Mouse (Mus musculus) testis, postnatal 10 days (tissue): ENCODE measurements at regions not wholly inside any gene's neighbourhood (a gene's known extent, or its start where the extent isn't known, plus 50 kb on each side); places are given as distances from the start of the nearest gene placed in this dataset.

Source experiments
- DNase-seq: peaks from one replicate; pipeline ENCODE4 v3.0.0; 2021; ENCODE audit warnings: low spot score

DNA sequence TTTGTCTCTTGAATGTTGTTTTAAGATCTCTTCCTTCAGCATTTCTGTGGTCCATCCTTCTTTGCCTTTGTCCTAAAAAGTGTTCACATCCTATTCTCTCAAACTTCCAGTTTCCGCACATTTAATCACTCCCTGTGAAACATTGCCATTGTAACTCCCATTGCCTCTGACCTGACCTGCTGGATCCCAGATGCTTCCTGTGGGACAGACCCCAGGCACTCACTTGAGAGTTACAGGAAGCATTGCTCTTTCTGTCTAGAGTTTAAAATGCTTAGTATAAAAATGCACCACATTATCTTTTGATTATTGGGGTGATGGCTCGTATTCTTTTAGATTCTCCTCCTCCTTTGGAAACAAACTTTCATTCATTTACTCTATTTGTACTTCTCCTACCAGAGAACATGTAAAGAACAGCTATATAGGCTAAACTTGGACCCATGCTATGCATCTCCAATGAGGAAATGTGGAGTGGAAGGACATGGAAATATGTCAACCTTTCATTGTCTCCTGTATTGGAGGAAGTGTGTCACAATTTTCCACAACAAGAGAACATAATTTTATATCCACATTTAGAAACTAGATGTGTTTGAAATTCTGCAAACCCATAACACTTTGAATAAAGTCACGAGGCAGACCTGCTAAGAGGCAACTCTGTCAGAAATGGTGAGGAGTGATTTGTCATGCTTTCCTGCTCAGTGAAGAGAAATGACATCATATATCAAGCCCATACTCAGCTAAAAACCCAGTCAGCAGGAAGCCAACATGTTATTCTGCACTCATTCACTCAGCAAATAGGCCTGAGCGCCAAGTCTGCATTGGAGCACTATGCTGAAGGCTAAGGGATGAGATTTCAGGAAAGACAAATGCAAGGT lies 308.8 kb upstream of the Marcks start:
- DNase-seq, result no peak

DNA sequence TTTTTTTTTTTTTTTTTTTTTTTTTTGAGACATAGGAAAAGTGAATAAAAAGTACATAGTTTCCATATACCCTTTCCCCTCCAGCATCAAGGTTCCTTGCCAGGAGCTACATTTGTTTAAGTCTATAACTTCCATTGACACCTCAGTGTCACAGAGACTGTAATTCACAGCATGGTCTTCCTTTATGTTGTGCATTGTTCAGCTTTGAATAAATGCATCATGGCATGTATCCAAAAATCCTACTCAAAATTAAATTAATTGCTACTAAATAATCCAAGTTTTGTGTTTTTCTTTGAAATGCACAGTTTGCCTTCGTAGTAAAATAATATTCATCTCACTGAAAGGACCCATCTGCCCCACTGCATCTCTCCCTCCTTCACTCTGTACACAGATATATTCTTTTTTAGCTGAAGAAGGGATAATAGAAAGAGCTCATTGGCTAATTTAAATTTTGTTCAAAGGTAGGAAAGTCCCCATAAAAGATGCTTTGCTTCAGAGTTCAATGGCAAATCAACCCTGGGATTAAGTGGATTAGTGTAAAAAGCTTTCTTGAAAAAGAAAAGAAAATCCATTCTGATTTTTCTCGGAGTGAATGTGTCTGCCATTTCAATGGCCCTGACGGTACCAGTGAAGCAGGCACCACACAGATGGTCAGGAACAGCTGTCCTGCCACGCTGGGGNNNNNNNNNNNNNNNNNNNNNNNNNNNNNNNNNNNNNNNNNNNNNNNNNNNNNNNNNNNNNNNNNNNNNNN lies 301.3 kb upstream of the Marcks start:
- DNase-seq, result no peak

DNA sequence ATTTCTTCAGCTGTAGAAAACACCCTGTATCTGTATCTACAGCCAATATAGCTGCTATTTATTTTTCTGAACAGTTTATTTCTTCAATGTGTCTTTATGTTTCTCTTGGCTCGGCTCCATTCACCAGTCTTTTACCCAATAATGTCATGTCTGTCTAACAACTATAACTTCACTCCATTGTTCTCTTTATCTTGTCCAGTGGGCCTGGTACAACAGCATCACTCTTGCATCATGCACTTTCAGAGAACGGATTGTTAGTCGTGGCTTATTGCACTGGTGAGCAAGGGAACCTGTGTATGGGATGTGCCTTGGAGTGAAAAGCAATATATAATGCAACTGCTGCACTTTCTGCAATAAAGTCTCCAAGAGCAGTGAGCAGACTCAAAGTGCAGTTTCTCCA lies 299.6 kb upstream of the Marcks start:
- no peak for DNase-seq

DNA sequence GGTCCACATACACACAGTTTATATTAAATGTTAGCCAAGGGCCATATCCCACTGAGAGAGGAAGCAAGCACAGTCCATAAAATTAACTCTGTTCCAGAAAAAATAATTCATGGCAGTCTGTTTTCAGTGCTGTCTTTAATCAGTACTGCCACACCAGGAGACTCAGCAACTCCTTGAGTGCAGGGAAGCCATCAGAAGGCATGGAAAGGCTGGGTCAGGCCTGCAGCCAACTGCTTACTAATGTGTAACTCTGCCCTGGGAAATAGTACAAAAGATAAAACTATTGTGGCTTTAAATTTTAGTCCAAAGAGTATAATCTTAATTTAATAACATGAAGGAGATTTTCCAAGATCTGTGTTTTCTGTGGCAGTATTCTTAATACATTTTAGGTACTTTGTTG lies 298.1 kb upstream of the Marcks start:
- no peak for DNase-seq

DNA sequence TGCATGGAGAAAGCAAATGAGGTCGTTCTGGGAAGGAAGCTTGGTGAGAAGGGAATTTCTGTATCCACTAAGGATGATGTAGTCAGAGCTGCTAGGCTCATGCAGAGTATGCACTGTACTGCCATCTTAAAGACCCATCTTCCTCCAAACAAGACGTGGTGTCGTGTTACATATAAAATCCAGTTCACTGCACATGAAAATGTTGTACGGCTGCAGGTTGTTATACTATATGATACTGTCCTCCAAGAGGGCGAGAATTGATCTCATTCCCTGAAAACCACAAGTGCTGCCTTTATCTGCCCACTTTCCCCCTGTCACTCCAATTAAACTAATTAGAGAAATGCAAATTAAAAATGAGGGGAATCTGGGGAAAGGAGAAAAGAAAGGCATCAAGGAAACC lies 295.5 kb upstream of the Marcks start:
- DNase-seq, result no peak

DNA sequence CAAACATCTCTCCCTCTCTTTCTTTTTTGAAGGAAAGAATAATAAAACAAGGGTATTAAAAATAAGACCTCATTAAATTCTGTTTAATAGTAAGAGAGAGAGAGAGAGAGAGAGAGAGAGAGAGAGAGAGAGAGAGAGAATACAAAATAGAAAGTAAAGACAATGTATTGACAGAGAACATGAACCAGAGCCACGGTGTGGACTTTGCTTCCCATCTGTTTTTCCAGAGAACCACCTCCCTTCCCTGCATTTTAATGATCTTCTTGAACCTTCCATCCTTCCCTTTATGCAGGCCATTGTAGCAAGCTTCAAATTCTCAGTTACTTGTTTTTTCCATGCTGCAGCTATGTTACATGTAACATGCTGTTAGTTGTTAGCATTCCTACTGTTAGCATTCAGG lies 284.3 kb upstream of the Marcks start:
- no peak for DNase-seq

DNA sequence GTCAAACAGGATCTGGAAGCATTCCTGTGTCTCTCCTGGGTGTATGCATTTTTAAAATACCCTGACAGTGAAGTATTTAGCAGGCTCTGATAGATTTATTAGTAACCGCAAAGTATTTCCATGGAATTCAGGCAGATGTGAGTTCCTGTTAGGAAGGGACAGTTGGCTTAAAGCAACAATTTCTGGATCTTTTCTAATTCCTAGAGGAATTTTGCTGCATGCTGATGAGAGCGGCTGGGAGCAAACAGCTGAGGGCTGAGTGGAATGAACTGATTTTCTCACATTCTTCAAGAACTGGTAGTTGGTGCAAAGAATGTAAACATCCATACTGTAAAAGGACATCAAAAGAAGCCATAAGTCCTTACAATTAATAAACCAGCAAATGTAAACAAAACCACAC lies 283.9 kb upstream of the Marcks start:
- no peak for DNase-seq

DNA sequence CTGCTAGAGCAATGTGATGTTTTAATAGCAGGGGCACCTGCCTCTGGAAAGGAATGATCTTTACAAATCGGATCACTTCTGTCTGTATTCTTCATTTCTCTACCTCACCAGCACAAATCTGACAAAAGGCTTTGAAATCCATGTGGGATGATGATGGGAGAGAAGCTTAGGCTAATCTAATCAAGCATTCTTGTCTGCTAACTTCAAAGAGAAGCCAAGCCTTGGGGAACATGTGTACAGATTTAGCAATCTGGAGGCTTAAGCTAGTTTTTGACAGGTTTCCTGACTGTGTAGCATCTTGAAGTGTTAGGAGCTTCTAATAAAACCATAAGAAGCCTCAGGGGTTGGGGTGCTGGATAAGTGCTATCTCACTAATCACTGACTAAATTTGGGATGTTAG lies 277.6 kb upstream of the Marcks start:
- no peak for DNase-seq

DNA sequence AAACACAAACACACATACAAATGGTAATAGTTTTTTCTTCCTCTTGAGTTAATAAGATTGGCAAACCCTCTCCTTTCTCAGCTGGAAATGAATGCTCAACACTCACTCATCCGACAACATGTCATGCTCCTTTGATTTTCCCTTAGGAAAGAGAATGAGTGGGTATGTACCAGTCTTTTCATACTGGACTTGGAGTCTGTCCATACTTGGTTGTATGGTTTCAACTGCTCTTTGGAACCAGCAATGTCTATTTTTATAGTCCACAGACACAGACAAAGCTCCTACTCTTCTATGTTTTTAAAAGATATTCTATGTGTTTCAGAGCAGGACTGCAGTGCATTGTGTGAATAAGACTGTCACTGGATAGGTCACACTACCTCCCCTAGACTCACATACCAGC lies 273.7 kb upstream of the Marcks start:
- DNase-seq, result no peak

DNA sequence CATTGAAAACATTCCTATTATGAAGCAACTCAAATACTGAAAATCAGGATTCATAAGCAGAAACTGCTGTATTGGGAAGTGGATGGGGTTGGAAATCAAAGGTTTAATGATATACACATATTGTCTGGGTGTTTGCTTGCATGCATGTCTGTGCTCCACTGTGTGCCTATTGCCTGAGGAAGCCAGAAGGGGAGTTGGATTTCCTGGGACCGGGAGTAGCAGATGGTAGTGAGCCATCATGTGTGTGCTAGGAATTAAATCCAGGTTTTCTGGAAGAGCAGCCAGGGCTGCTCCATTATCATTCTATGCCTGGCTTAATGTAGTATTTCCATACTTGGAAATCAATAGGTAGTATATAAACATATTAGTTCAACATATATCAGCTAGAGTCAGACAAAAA lies 271.0 kb upstream of the Marcks start:
- DNase-seq, result no peak

DNA sequence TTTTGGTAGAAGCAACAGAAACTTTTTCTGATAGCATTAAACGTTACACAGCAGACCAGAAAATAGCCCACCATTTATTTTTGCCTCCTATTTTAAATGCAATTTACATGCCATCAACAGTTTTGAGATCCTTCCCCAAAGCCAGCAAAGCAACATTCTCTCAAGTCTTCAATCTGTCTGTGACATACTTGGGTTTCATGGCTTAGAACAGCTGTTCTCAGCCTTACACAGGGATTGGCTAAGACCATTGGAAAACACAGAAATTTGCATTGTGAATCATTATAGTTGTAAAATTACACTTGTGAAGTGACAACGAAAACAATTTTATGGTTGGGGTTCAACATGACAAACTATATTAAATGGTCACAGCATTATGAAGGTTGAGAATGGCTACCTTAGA lies 268.8 kb upstream of the Marcks start:
- no peak for DNase-seq

DNA sequence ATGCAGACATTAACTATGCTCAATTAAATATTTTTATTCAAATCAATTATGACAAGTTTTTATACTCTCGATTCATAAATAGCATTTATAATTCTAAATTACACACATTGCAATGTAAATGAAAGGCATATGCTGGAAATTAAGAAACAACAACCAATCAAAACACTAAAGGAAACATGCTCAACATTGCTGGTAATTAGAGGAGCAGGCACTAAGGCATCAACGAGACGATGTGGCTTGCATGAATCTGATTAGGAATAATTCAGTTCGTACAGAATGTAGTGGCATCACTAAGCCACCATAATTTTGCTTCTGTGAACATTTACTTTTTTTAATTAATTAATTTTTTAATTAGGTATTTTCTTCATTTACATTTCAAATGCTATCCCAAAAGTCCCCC lies 266.2 kb upstream of the Marcks start:
- no peak for DNase-seq

DNA sequence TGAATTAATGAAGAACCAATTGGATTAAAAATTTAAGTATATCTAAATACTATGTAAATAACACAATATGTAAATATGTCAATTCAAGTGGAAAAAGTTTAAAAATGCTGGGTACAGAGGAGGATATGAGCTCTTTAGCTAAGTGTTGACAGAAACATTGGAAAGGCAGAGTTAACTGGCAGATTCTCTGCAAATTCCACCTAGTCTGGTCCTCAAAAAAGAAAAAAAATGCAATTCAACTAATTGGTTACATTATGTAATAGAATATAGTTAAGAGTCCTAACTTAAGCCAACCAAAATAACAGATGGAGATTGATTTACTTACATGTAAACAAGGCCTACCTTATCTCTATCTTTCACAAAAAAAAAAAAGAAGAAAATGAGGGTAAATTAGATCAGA lies 265.7 kb upstream of the Marcks start:
- DNase-seq, result no peak

DNA sequence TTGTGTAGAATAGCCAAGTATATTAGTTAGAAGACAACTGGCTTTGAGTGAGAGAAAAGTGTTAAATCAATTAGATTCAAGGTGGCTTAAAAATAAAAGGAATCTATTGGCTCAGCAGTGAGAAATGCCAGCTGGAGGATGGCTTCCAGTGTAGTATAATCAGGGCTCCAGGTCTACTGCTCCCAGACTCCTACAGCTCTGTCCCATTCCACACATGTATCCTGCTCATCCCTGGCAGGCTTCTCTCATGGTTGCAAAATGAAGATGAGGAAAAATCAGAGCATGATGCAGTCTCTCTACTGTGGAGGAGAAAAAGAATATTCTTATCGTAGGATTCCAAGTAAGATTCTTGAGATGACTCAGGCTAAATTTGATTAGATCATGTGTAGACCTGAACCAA lies 263.7 kb upstream of the Marcks start:
- DNase-seq, result no peak

DNA sequence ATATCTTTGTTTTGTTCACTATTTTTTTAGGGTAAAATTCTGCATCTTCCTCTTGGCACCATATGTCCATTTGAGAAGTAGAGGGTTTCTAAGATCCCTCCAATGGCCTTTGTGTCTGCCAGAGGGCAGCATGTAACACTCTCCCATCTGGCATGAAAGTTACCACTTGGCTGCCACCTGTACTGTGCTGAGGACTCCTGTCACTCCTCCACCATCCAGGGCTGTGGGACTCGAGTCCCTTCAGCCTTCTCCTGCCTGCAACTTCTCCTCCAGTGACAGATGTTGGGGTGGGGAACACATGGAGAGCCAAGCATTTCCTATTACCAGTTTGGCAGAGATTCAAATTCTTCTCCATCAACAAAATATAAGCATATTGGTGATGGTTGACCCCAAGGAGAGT lies 262.3 kb upstream of the Marcks start:
- no peak for DNase-seq

DNA sequence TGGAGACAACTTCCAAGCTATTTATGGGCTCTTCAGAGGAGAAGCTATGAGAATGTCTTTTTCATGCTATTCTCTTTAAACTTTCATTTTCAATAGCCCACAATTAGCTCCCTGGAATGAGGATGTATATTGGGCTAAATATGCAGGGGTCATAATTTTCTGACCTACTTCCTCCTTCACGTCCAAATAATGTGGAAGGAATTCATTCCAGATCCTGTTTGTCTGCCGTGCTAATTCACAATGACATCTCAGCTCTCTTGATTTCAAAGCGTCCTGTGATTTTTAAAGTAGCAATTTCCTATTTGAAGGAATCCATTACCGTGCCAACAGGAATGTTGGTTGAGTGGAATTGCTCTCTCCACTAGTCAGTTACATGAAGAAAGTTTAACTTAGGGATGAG lies 261.7 kb upstream of the Marcks start:
- no peak for DNase-seq

DNA sequence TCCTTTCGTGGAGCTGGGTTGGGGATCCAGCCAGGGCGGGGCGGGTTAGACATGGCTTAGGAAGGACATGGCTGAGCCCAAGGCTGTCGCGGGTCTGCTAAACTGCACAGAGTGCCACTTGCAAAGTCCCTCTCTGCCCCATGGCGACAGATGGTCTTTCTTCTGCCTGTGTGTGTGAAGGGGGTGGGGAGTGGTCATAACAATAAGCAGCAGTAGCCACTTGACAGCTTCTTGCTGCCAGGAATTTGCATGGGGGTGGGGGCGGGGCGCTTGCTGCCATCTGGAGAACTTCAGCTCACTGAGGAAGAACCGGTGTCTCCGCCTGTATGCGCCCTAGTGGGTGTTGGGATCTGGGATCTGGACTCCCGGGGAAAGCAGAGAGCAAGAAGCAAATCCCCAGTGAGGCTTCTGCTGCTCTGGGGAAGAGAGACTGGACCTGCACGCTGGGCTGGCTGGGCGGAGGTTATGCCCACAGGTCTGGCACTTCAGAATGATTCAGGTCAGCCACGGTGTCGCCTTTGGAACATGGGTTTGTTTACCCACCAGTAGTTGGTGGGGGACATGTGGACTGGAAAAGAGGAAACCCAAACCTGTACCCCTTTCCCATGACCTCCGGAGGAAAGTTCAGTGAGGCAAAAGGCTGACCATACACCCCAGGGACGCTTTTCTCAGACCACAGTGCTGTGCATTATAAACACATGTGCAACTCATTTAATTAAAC lies 258.7 kb upstream of the Marcks start:
- DNase-seq, result peak; percentile 48

DNA sequence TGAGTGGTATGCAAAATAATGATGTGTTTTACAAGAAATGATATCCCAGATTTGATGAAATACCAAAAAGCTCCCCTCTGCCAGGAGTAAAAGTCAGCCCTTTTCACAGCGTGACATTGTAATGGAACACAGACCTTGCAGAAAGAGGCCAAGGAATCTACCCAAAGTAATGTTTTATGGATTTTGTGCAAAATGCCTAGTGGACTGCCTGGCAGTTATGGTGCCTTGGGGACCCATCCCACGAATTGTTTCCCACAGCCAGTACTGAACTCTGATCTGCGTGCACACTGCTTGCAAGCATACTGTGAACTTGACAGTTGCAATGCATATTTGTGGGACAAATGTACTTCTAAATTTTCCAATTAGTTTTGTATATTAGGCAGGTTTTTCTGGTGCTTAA lies 251.3 kb upstream of the Marcks start:
- no peak for DNase-seq

DNA sequence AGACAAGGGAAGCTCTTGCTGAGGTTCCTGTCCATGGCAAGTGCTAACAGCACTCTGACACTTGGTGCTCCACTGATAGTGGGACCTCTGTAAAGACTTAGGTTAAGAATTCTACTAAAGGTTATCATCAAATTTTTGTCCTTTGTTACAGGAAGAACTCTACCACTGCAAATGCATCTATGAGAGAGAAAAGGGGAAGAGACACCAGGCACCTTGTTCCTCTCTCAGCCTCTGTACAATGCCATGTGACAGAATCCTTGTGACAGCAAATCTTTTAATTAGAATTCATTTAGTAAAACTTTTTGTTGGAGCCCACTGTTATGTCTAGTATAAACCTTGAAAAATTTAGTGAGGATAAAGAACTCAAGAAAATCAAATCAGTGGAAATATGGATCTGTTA lies 247.5 kb upstream of the Marcks start:
- no peak for DNase-seq

DNA sequence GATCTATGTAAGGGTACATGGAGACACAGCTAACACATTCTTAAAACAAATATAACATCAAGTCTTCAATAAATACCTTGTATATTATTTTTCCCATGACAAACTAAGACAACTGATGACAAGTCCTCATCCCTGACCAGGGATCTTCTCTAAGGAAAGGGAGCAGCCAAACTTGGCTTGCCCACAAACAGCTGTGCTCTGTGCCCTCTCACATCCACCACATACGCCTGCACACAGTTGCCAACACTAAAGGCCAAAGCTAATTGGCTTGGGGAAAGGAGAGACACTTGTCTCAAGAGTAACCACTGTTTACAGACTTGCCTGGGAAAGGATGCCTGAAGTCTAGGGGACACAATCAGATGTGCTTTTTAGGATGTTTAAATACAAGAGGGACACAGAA lies 241.3 kb upstream of the Marcks start:
- DNase-seq, result no peak

DNA sequence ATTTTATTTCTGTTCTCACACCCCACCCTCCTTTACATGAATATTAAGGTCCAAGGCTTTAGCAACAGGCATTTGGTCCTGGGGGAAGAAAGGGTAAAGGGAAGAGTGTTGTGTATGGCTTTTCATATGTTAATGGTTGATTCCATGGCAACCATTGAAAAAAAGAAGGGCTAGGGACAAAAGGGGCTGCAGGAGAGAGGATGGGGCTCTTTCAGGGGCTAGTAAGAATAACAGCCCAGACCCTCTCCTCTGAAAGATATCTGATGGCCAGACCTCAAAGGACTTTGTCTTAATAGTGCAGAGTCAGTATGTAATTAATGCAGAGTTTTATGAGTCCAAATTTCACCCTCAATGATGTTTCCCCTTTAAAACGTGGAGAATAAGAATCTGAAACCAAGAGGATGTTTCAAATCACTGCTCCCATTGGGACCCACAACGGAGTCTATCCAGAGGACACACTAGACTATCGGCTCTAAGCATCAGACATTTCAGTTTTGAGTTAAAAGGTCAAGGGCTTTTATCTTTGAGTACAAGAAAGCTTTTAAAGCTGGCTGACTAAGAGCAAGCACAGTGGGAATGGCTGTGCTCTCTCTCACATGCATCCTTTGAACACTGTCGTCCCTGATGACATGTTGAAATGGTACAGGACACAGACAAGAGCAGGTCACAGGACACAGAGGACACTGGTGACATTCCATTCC lies 239.4 kb upstream of the Marcks start:
- DNase-seq, result no peak

DNA sequence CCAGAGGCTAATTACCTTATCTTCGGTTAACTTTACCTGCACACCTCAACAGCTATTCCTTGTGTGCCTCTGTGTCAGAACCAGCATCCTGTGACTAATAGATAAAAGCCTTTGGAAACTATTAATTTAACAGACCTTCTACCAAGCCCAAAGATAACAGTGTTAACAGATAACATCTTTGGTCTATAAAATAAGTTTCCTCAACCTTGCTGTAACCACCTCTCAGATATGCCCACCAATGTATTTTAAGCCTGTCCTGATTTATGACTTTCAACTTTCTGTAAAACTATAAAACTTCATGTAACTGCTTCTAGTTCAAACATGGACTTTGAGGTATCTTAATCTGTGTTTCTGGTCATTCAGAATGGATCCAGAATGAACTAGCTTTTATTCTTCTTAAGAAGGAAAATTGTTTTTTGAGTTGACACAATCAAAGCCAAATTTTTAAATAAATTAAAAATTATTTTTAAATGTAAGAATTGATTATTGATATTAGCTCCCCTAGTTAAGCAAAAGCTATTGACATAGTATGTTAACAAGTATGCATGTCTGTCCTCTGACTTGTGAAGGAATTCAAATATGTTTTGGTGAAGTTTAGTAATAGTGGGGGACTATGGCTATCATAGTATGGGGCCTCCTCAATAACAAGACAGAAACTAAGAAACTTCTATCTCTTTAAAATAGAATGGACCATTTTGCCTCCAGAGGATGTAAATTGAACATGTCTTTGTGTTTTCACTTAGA lies 238.7 kb upstream of the Marcks start:
- no peak for DNase-seq
